Mouse (Mus musculus) lung, postnatal 0 days (tissue): ENCODE measurements around the gene Mtrex. TPM values are rescaled to one million over a fixed set of nuclear protein-coding genes. Genes with fewer than 3 reads are reported as not detected.
A peak's percentile ranks its signal among the peaks of the same experiment; 100 is the strongest.

Experiments
- ATAC-seq: fragments of 200-750 bp; cut with Nextera tagmentation; 2 replicates; pipeline ENCODE4 v1.8.0; 2017; ENCODE audit warnings: moderate library complexity
- DNase-seq: peaks from one replicate; pipeline ENCODE4 v3.0.0-alpha.2; 2016; ENCODE audit warnings: low spot score
- H3K27ac ChIP-seq: fragments of 300-500 bp; sonication (generic); 2 replicates; pipeline ENCODE4 v1.5.1; 2014; ENCODE audit warnings: antibody characterized with exemption, mild to moderate bottlenecking, low read length, mixed read lengths
- H3K27me3 ChIP-seq: fragments of 300-500 bp; sonication (generic); replicated peaks from 2 replicates; pipeline ENCODE4 v1.6.1; 2014; ENCODE audit warnings: low read length, mixed read lengths; ENCODE audit not compliant: insufficient read depth
- H3K36me3 ChIP-seq: fragments of 300-500 bp; sonication (generic); 2 replicates; pipeline ENCODE4 v1.6.1; 2014; ENCODE audit warnings: low read length, mixed read lengths; ENCODE audit not compliant: insufficient read depth
- H3K4me1 ChIP-seq: fragments of 300-500 bp; sonication (generic); 2 replicates; pipeline ENCODE4 v1.6.1; 2014; ENCODE audit warnings: antibody characterized with exemption, low read depth, low read length, mixed read lengths; ENCODE audit not compliant: insufficient read depth
- H3K4me2 ChIP-seq: fragments of 300-500 bp; sonication (generic); replicated peaks from 2 replicates; pipeline ENCODE4 v1.6.1; 2014; ENCODE audit warnings: low read depth, mild to moderate bottlenecking, low read length, moderate library complexity, mixed read lengths
- H3K4me3 ChIP-seq: fragments of 300-500 bp; sonication (generic); 2 replicates; pipeline ENCODE4 v1.5.1; 2014; ENCODE audit warnings: low read depth, low read length
- H3K9ac ChIP-seq: fragments of 300-500 bp; sonication (generic); replicated peaks from 2 replicates; pipeline ENCODE4 v1.6.1; 2014; ENCODE audit warnings: low read depth, mild to moderate bottlenecking
- H3K9me3 ChIP-seq: fragments of 300-500 bp; sonication (generic); 2 replicates; pipeline ENCODE4 v1.6.1; 2016; ENCODE audit warnings: low read length, mixed read lengths
- CTCF ChIP-seq: IDR thresholded peaks from 2 replicates; pipeline ENCODE4 v1.5.1; 2016; ENCODE audit warnings: antibody characterized with exemption, mild to moderate bottlenecking
- EP300 ChIP-seq: IDR thresholded peaks from 2 replicates; pipeline ENCODE4 v1.6.1; 2016; ENCODE audit warnings: antibody characterized with exemption, mild to moderate bottlenecking, control low read depth
- WGBS: fragments of 180-500 bp; shearing (Covaris S2); extraction: QIAGEN DNeasy Blood & Tissue Kit; methylation state at CpG from one replicate; pipeline ENCODE4 v1.1.7; 2014; 5-methylcytosine and 5-hydroxymethylcytosine counted together
- polyA plus RNA-seq: library from polyadenylated mRNA; unstranded; fragments of >200 nt; fragmentation: Nextera tagmentation; extraction: Ambion mirVana; gene quantifications from 2 replicates; pipeline ENCODE4 v1.2.1, GENCODE M21; 2015

The Mtrex gene
- 24.3 and 29.3 TPM in 2 replicates for polyA plus RNA-seq

- under 1% methylated on average over 56 of the region's 57 CpGs for WGBS
- no peaks in the 10 kb centered on the region for H3K9me3 ChIP-seq
- H3K27ac ChIP-seq: peak within 1 kb of the TSS; percentile 82
- H3K4me2 ChIP-seq: peak within 1 kb of the TSS; percentile 91
- DNase-seq (peak; percentile 99), ATAC-seq (peak; percentile 98)
- H3K4me3 ChIP-seq: peak within 1 kb of the TSS; percentile 71
- no peaks in the 10 kb centered on the region for H3K36me3 ChIP-seq
- TF ChIP-seq CTCF (no peak; the same call in 1 of the 2 replicates), EP300 (peak; percentile 92)
- peak within 1 kb of the TSS; percentile 77 for H3K9ac ChIP-seq
- no peaks in the 10 kb centered on the region for H3K27me3 ChIP-seq
- H3K4me1 ChIP-seq: peaks cover 6% of the 10 kb centered on the region
Observed at GRCm38 (mm10) chr13:112927287-112928001, at the start of gene Mtrex, which contains the start of gene Dhx29. Mtrex (minus strand) TSS chr13:112927398. Dhx29 (plus strand) TSS chr13:112927454.

DNA sequence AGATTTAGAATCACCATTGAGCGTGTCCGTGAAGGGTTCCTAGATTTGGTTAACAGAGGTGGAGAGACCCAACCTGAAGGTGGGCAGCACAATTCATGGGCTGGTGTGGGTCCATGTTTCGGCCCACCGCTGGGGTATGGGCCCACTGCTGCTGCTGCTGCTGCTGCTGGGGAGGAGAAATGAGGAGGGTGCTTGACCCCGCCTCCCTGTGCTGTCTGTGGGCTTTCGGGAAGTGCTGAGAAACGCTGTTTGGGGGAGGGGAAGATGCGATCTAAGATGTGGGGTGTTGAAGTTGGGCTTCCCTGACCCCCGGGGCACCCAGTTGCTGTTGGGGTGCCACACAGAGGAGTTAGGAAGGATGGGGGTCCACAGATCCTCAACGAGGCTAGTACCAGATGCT lies 49.5 kb upstream of the Mtrex start:
- no peaks in the 10 kb centered on the region for H3K27me3 ChIP-seq
- no peaks in the 10 kb centered on the region for H3K36me3 ChIP-seq
- no peak overlapping the region for H3K27ac ChIP-seq
- no peak overlapping the region for H3K4me2 ChIP-seq
- no peak overlapping the region for H3K4me3 ChIP-seq
- DNase-seq: no peak
- TF ChIP-seq EP300 (no peak), CTCF (no peak)
- no peaks in the 10 kb centered on the region for H3K4me1 ChIP-seq
- no peaks in the 10 kb centered on the region for H3K9me3 ChIP-seq
- no peak overlapping the region for H3K9ac ChIP-seq
- 45% methylated on average over 10 of the region's 10 CpGs for WGBS
- ATAC-seq: no peak

DNA sequence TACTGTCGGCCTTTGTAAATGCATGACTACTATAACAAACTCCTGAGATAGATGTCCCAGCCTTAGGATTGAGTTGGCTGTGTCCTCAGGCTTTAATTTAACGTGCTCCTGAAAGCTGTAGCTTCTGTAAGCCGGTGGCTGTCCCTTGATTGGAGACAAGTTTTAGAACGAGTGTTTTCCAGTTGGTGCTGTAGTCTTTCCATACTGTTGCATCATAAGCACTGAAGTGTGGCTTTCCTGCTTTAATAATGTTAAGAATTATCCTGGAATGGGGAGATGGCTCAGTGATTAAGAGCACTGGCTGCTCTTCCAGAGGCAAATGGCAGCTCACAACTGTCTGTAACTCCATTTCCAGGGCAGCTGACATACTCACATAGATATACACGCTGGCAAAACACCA lies 40.1 kb upstream of the Mtrex start:
- no peaks in the 10 kb centered on the region for H3K27me3 ChIP-seq
- TF ChIP-seq CTCF (no peak), EP300 (no peak)
- no peak overlapping the region for H3K4me2 ChIP-seq
- no peak for ATAC-seq
- no peak overlapping the region for H3K9ac ChIP-seq
- peaks cover 25% of the 10 kb centered on the region; the same call in 1 of the 2 replicates for H3K36me3 ChIP-seq
- H3K4me1 ChIP-seq: no peaks in the 10 kb centered on the region
- H3K27ac ChIP-seq: no peak overlapping the region
- no peaks in the 10 kb centered on the region for H3K9me3 ChIP-seq
- no peak overlapping the region for H3K4me3 ChIP-seq
- no peak for DNase-seq
- WGBS: 89% methylated on average over 5 of the region's 5 CpGs

DNA sequence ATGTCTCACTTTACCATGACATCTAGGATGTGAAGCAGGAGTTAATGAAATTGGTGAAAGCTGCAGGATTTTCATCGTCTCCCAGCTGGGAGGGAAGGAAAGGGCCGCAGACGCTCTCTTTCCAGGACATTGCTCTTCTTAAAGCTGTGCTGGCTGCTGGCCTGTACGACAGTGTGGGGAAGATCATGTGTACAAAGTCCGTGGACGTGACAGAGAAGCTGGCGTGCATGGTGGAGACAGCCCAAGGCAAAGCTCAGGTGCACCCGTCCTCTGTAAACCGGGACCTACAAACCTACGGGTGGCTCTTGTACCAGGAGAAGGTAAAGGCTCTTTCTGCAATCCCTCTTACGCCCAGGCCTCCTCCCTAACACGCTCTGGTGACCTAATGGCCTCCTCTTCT lies 37.2 kb upstream of the Mtrex start:
- H3K27ac ChIP-seq: no peak overlapping the region
- ATAC-seq (no peak), DNase-seq (no peak)
- 90% methylated on average over 12 of the region's 12 CpGs for WGBS
- H3K27me3 ChIP-seq: no peaks in the 10 kb centered on the region
- H3K36me3 ChIP-seq: peaks cover 25% of the 10 kb centered on the region; the same call in 1 of the 2 replicates
- no peak overlapping the region for H3K4me2 ChIP-seq
- H3K9me3 ChIP-seq: no peaks in the 10 kb centered on the region
- H3K4me3 ChIP-seq: no peak overlapping the region
- no peaks in the 10 kb centered on the region for H3K4me1 ChIP-seq
- H3K9ac ChIP-seq: no peak overlapping the region
- TF ChIP-seq CTCF (no peak), EP300 (no peak)

DNA sequence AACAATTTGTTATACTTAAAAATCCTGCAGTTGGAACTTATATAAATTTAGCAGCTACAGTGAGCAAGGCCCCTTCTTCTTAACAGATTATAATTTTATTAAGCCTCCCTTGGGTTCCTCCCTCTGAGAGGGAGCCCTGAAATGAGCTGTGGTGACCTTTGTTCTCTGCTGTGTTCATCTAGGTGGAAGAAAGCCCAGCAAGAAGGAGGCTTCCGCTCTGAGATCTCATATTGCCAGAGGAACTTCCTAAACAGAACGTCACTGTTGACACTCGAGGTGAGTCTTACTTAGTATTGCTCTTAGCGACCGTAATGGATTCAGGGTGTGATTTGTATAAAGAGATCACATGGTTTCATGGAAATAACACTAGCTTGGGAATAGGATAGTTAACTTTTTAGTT lies 35.9 kb upstream of the Mtrex start:
- no peak for ATAC-seq
- Histone ChIP-seq H3K4me1 (no peaks in the 10 kb centered on the region), H3K9me3 (no peaks in the 10 kb centered on the region), H3K4me2 (no peak overlapping the region), H3K4me3 (no peak overlapping the region), H3K36me3 (peaks cover 25% of the 10 kb centered on the region; the same call in 1 of the 2 replicates), H3K27me3 (no peaks in the 10 kb centered on the region), H3K27ac (no peak overlapping the region), H3K9ac (no peak overlapping the region)
- DNase-seq: no peak
- no peak for TF ChIP-seq CTCF
- no peak for TF ChIP-seq EP300
- 84% methylated on average over 5 of the region's 5 CpGs for WGBS

GRCm38 (mm10) chr13:112954067-112954466 lies 26.9 kb upstream of the Mtrex start:
- Histone ChIP-seq H3K9me3 (no peaks in the 10 kb centered on the region), H3K4me2 (no peak overlapping the region), H3K27me3 (no peaks in the 10 kb centered on the region), H3K27ac (no peak overlapping the region), H3K9ac (no peak overlapping the region), H3K4me3 (no peak overlapping the region), H3K4me1 (no peaks in the 10 kb centered on the region), H3K36me3 (peaks cover 6% of the 10 kb centered on the region; the same call in 1 of the 2 replicates)
- DNase-seq: no peak
- no peak for TF ChIP-seq EP300
- WGBS: 88% methylated on average over 8 of the region's 8 CpGs
- ATAC-seq: no peak
